Mouse (Mus musculus) kidney, postnatal 0 days (tissue): ENCODE data around the gene Col23a1. TPM values are rescaled to one million over a fixed set of nuclear protein-coding genes. Genes with fewer than 3 reads are reported as not detected.
A peak's percentile ranks its signal among the peaks of the same experiment; 100 is the strongest.

ENCODE experiments used
- ATAC-seq: fragments of 200-750 bp; cut with Nextera tagmentation; replicated peaks from 2 replicates; pipeline ENCODE4 v1.8.0; 2017; ENCODE audit warnings: low read depth, moderate number of reproducible peaks, moderate TSS enrichment, moderate library complexity; ENCODE audit not compliant: low FRiP score
- DNase-seq: peaks from one replicate; pipeline ENCODE4 v3.0.0-alpha.2; 2016; ENCODE audit warnings: low spot score
- H3K27ac ChIP-seq: fragments of 300-500 bp; sonication (generic); 2 replicates; pipeline ENCODE4 v1.5.1; 2014; ENCODE audit warnings: mild to moderate bottlenecking
- H3K27me3 ChIP-seq: fragments of 300-500 bp; sonication (generic); 2 replicates; pipeline ENCODE4 v1.6.1; 2014; ENCODE audit warnings: low read length, mixed read lengths; ENCODE audit not compliant: insufficient read depth
- H3K36me3 ChIP-seq: fragments of 300-500 bp; sonication (generic); 2 replicates; pipeline ENCODE4 v1.6.1; 2014; ENCODE audit warnings: low read length, mixed read lengths; ENCODE audit not compliant: insufficient read depth
- H3K4me1 ChIP-seq: fragments of 300-500 bp; sonication (generic); replicated peaks from 2 replicates; pipeline ENCODE4 v1.6.1; 2014; ENCODE audit warnings: antibody characterized with exemption, low read length, mixed read lengths; ENCODE audit not compliant: insufficient read depth
- H3K4me2 ChIP-seq: fragments of 300-500 bp; sonication (generic); 2 replicates; pipeline ENCODE4 v1.6.1; 2014; ENCODE audit warnings: mild to moderate bottlenecking, low read length, moderate library complexity, mixed read lengths
- H3K4me3 ChIP-seq: fragments of 300-500 bp; sonication (generic); replicated peaks from 2 replicates; pipeline ENCODE4 v1.5.1; 2014; ENCODE audit warnings: low read depth, low read length
- H3K9ac ChIP-seq: fragments of 300-500 bp; sonication (generic); 2 replicates; pipeline ENCODE4 v1.6.1; 2014; ENCODE audit warnings: low read depth, low read length
- H3K9me3 ChIP-seq: fragments of 300-500 bp; sonication (generic); replicated peaks from 2 replicates; pipeline ENCODE4 v1.6.1; 2016; ENCODE audit warnings: low read length, inconsistent platforms, mixed read lengths
- CTCF ChIP-seq: IDR thresholded peaks from 2 replicates; pipeline ENCODE4 v1.5.1; 2016; ENCODE audit warnings: antibody characterized with exemption, low read depth, mild to moderate bottlenecking, moderate library complexity
- WGBS: fragments of 180-500 bp; shearing (Covaris S2); extraction: QIAGEN DNeasy Blood & Tissue Kit; methylation state at CpG from one replicate; pipeline ENCODE4 v1.1.7; 2014; 5-methylcytosine and 5-hydroxymethylcytosine counted together
- polyA plus RNA-seq: library from polyadenylated mRNA; unstranded; fragments of >200 nt; fragmentation: Nextera tagmentation; extraction: Ambion mirVana; gene quantifications from 2 replicates; pipeline ENCODE4 v1.2.1, GENCODE M21; 2015

Gene Col23a1
- polyA plus RNA-seq, 1 experiment from 2014 or later, result 6.8 TPM

DNA sequence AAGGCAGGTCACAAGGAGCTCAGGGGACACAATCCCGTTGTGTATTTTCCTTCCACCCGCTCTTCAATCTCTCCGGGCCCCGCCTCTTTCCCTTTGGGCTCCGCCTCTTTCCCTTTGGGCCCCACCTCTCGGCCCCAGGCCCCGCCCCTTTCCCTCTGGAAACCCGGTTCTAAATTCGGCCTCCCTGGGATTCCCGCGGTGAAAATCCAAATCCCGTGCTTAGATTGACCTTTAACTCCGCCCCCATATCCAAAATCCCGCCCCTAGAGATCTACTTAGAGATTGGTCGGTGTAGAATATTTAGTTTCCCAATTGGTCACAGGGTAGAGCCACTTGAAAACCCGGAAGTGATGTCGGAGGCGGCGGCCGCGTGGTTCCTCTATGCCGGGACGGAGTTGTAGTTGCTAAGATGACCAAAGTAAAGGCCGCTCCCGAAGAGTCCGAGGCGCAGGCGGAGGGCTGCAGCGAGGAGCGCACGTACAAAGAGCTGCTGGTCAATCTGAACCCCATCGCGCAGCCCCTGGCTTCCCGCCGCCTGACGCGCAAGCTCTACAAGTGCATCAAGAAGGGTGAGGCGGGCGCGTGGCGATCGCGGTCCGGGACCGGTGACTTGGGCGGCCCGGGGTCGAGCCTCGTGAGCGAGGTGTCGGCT, 329.8 kb downstream of the Col23a1 start, which contains the start of gene Nhp2:
TSS of gene Nhp2 (plus strand) at position 327 of the 652 bp plus-strand sequence.
- Histone ChIP-seq H3K4me1 (peaks cover 16% of the 10 kb centered on the region), H3K27me3 (no peaks in the 10 kb centered on the region), H3K27ac (peak within 1 kb of the TSS; percentile 70), H3K36me3 (peaks cover 22% of the 10 kb centered on the region), H3K9me3 (no peaks in the 10 kb centered on the region), H3K4me2 (peak within 1 kb of the TSS; percentile 82), H3K4me3 (peak within 1 kb of the TSS; percentile 81), H3K9ac (peak within 1 kb of the TSS; percentile 76)
- TF ChIP-seq CTCF, result 0 out of 2 replicates have a peak, but pooled peaks have one; percentile 16
- DNase-seq, result peak; percentile 100
- peak; percentile 93 for ATAC-seq
- under 1% methylated on average over 51 of the region's 51 CpGs for WGBS

DNA sequence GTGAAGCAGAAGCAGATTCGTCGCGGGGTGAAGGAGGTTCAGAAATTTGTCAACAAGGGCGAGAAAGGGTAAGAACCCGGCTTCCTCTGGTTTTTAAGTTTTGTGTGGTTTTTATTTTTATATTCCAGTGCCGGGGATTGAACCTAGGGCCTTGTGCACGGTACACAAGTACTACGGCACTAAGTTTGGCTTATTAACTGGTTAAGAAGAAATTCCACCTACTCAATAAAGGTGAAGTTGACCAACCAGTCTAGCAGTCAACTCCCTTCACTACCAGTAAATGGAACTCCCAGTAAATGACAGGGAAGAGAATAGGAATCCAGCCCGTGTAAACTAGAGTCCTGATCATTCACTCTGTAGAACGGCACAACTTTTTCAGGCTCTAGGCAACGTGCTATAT, 330.4 kb downstream of the Col23a1 start:
- peak overlapping the region; percentile 76 for H3K9ac ChIP-seq
- peak overlapping the region; percentile 70 for H3K27ac ChIP-seq
- H3K36me3 ChIP-seq, result peaks cover 27% of the 10 kb centered on the region
- no peak for ATAC-seq
- H3K4me3 ChIP-seq, result peak overlapping the region; percentile 81
- H3K27me3 ChIP-seq, result no peaks in the 10 kb centered on the region
- TF ChIP-seq CTCF, result no peak
- peaks cover 10% of the 10 kb centered on the region for H3K4me1 ChIP-seq
- peak overlapping the region; percentile 82 for H3K4me2 ChIP-seq
- DNase-seq, result no peak
- H3K9me3 ChIP-seq, result no peaks in the 10 kb centered on the region
- 1% methylated on average over 11 of the region's 11 CpGs for WGBS

DNA sequence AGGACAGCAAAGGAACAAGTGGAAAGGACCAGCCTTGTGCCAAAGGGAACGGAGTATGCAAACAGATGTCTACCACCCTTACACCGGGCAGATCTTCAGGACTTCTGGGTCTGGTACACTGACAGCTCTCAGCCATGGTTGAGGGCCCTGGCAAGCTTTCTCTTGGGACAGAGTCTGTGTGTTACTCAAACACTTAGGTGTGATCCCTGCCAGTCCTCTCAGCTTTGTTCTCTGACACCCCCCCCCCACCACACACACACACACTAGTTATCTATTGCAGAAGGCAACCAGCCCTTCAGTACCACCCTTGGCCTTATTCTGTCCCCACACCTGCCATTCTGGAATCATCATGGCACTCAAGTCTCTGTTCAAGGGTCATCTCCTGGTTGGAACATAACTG, 332.1 kb downstream of the Col23a1 start:
- 0 out of 2 replicates have a peak overlapping the region, but pooled peaks have one; percentile 18 for H3K9ac ChIP-seq
- no peak for DNase-seq
- ATAC-seq, result no peak
- no peak for TF ChIP-seq CTCF
- H3K27me3 ChIP-seq, result no peaks in the 10 kb centered on the region
- no peak overlapping the region for H3K4me2 ChIP-seq
- no peaks in the 10 kb centered on the region for H3K9me3 ChIP-seq
- H3K36me3 ChIP-seq, result peaks cover 35% of the 10 kb centered on the region
- H3K4me1 ChIP-seq, result peaks cover 6% of the 10 kb centered on the region
- H3K4me3 ChIP-seq, result no peak overlapping the region
- 93% methylated on average over 2 of the region's 2 CpGs for WGBS
- H3K27ac ChIP-seq, result no peak overlapping the region

DNA sequence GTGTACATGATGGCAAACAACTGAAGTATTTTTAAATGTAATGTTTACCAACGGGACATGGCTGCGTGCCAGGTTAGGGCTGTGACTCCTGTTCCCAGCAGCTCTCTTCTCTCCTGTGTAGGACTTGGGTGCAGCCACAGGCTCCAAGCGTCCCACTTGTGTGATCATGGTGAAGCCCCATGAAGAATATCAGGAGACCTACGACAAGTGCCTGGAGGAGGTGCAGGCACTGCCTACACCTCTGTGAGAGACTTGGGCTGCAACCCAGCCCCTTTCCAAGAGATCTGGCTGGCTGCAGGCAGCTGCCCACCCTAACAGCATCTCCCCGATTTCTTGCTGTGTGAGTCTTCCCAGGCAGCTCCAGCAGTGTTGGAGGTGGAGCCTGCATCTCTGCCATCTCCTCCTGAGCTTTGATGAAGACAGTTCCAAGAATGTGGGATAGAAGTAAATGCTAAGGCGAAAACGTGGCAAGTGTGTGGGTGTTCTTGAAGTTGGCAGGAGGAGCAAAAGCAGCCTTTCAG, 333.3 kb downstream of the Col23a1 start:
- DNase-seq, result no peak
- no peak for TF ChIP-seq CTCF
- no peak overlapping the region for H3K27ac ChIP-seq
- H3K9ac ChIP-seq, result no peak overlapping the region
- no peak for ATAC-seq
- H3K27me3 ChIP-seq, result no peaks in the 10 kb centered on the region
- H3K4me3 ChIP-seq, result no peak overlapping the region
- H3K4me1 ChIP-seq, result peaks cover 6% of the 10 kb centered on the region
- H3K4me2 ChIP-seq, result no peak overlapping the region
- H3K9me3 ChIP-seq, result no peaks in the 10 kb centered on the region
- WGBS, result 80% methylated on average over 7 of the region's 7 CpGs
- H3K36me3 ChIP-seq, result peaks cover 40% of the 10 kb centered on the region

DNA sequence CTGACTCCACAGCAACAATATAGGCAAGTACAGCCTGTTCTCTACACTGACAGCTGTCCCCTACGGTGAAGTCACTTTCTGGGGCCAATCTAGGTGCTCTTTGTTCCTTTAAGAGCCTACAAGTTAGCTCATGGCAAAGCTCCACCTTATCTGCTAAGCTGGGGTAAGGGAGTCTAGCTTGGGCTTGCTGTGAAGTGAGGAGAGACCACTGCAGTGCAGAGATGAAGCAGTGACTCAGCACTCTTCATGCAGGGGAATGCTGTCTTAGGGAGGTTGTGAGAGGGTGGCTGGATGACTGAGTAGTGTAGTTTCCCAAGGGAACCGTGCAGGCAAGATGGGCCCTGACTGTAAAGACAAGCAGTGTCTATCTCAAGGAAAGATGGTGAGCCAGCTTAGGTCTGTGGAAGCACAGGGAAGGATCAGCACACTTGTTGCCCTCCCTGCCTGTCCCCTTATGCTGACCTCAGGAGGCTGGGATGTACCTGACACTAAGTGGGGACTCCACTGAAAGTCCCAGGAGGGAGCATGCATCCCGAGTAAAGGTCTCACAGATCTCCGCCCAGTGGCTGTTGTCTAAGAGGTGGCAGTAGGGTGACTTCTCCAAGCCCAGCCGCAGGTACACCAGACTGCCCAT, 335.6 kb downstream of the Col23a1 start:
- H3K9me3 ChIP-seq, result no peaks in the 10 kb centered on the region
- peaks cover 6% of the 10 kb centered on the region for H3K4me1 ChIP-seq
- TF ChIP-seq CTCF, result no peak
- no peak overlapping the region for H3K9ac ChIP-seq
- no peak overlapping the region for H3K27ac ChIP-seq
- 87% methylated on average over 5 of the region's 5 CpGs for WGBS
- H3K4me3 ChIP-seq, result no peak overlapping the region
- peaks cover 45% of the 10 kb centered on the region for H3K36me3 ChIP-seq
- DNase-seq, result no peak
- no peaks in the 10 kb centered on the region for H3K27me3 ChIP-seq
- ATAC-seq, result no peak
- H3K4me2 ChIP-seq, result no peak overlapping the region

DNA sequence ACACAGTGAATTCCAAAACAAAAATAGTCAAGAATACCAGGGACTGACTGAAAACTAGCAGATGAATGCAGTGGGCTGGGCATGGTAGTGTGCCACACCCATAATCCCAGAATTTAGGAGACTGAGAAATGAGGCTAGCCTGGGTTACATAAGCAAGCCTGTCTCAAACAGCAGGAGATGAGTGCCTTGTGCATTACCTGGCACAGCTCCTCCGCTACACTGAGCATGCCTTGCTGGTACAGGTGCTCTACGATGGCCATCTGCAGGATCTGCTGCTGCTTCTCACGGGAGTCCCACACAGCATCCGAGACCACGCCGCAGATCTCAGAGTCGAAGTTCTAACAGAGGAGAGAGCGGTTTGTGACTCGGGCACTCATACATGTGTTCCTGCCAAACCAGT, 337.7 kb downstream of the Col23a1 start:
- no peak for TF ChIP-seq CTCF
- no peak for DNase-seq
- no peak overlapping the region for H3K4me2 ChIP-seq
- ATAC-seq, result no peak
- H3K9me3 ChIP-seq, result no peaks in the 10 kb centered on the region
- H3K4me3 ChIP-seq, result no peak overlapping the region
- peaks cover 44% of the 10 kb centered on the region for H3K36me3 ChIP-seq
- H3K27me3 ChIP-seq, result no peaks in the 10 kb centered on the region
- no peak overlapping the region for H3K27ac ChIP-seq
- 96% methylated on average over 9 of the region's 9 CpGs for WGBS
- no peak overlapping the region for H3K9ac ChIP-seq
- H3K4me1 ChIP-seq, result 0 out of 2 replicates have a peak, but pooled peaks cover 4% of the 10 kb centered on the region
